Mouse (Mus musculus) testis, adult 2 months (tissue): ENCODE measurements around the gene Gabrb1. TPM values are rescaled to one million over a fixed set of nuclear protein-coding genes. Genes with fewer than 3 reads are reported as not detected.
"Not testable (repeated sequence)": the region's sequence is repeated elsewhere in the genome, so short reads cannot be mapped to it uniquely, and the experiment has no call there.

Experiments used
- H3K27ac ChIP-seq: fragments of 200-500 bp; 2 replicates; pipeline ENCODE4 v1.5.1; 2012; ENCODE audit warnings: low read depth, low read length; ENCODE audit not compliant: control insufficient read depth, insufficient read depth
- H3K27me3 ChIP-seq: fragments of 200-500 bp; 2 replicates; pipeline ENCODE4 v1.6.1; 2012; ENCODE audit warnings: mild to moderate bottlenecking, low read length, moderate library complexity; ENCODE audit not compliant: control insufficient read depth, insufficient read depth
- H3K36me3 ChIP-seq: fragments of 200-500 bp; 2 replicates; pipeline ENCODE4 v1.6.1; 2012; ENCODE audit warnings: mild to moderate bottlenecking, low read length; ENCODE audit not compliant: control insufficient read depth, insufficient read depth
- H3K4me1 ChIP-seq: fragments of 200-500 bp; 2 replicates; pipeline ENCODE4 v1.6.1; 2012; ENCODE audit warnings: low read length; ENCODE audit not compliant: control insufficient read depth, insufficient read depth
- H3K4me3 ChIP-seq: fragments of 200-500 bp; 2 replicates; pipeline ENCODE4 v1.5.1; 2012; ENCODE audit warnings: low read depth, mild to moderate bottlenecking, low read length, moderate library complexity, mixed read lengths; ENCODE audit not compliant: control insufficient read depth
- CTCF ChIP-seq: fragments of 200-500 bp; IDR thresholded peaks from 2 replicates; pipeline ENCODE4 v1.5.1; 2012; ENCODE audit warnings: low read depth, mild to moderate bottlenecking, inconsistent platforms, low read length, moderate library complexity; ENCODE audit not compliant: control insufficient read depth, insufficient read depth, insufficient replicate concordance
- POLR2A ChIP-seq: fragments of 200-500 bp; IDR thresholded peaks from 2 replicates; pipeline ENCODE4 v1.6.1; 2012; ENCODE audit warnings: low read depth, mild to moderate bottlenecking, inconsistent platforms, low read length, moderate library complexity; ENCODE audit not compliant: control insufficient read depth
- polyA plus RNA-seq: library from polyadenylated mRNA; depleted of rRNA; stranded (reverse); fragments of >200 nt; gene quantifications from 2 replicates; pipeline ENCODE4 v1.2.3, GENCODE M21; 2012

Gabrb1 gene
- polyA plus RNA-seq, 1 experiment = 0.35 TPM

- no peaks in the 10 kb centered on the region for H3K27me3 ChIP-seq
- H3K27ac ChIP-seq = no peak overlapping the region
- no peaks in the 10 kb centered on the region for H3K36me3 ChIP-seq
- no peaks in the 10 kb centered on the region for H3K4me1 ChIP-seq
- H3K4me3 ChIP-seq = no peak overlapping the region
- TF ChIP-seq CTCF (no peak), POLR2A (no peak)
Observed at GRCm38 (mm10) chr5:72043226-72044151, 385.6 kb downstream of the Gabrb1 start.

- H3K27me3 ChIP-seq = no peaks in the 10 kb centered on the region
- H3K4me3 ChIP-seq = no peak overlapping the region
- H3K27ac ChIP-seq = no peak overlapping the region
- no peaks in the 10 kb centered on the region for H3K4me1 ChIP-seq
- TF ChIP-seq CTCF (no peak), POLR2A (no peak)
- no peaks in the 10 kb centered on the region for H3K36me3 ChIP-seq
Observed at GRCm38 (mm10) chr5:72046261-72046660, 388.3 kb downstream of the Gabrb1 start.

GRCm38 (mm10) chr5:72064079-72064478 lies 406.2 kb downstream of the Gabrb1 start:
- Histone ChIP-seq H3K27ac (no peak overlapping the region), H3K4me3 (no peak overlapping the region), H3K27me3 (no peaks in the 10 kb centered on the region), H3K4me1 (no peaks in the 10 kb centered on the region), H3K36me3 (no peaks in the 10 kb centered on the region)
- TF ChIP-seq CTCF = no peak
- no peak for TF ChIP-seq POLR2A

- Histone ChIP-seq H3K27me3 (no peaks in the 10 kb centered on the region), H3K36me3 (no peaks in the 10 kb centered on the region), H3K4me3 (no peak overlapping the region), H3K27ac (no peak overlapping the region), H3K4me1 (no peaks in the 10 kb centered on the region)
- TF ChIP-seq POLR2A (no peak), CTCF (no peak)
Observed at GRCm38 (mm10) chr5:72068826-72069225, 410.9 kb downstream of the Gabrb1 start.

GRCm38 (mm10) chr5:72069398-72069797 lies 411.5 kb downstream of the Gabrb1 start:
- not testable (repeated sequence) for H3K27ac ChIP-seq, H3K36me3 ChIP-seq, H3K4me3 ChIP-seq, H3K27me3 ChIP-seq, H3K4me1 ChIP-seq

- TF ChIP-seq POLR2A (no peak), CTCF (no peak)
Observed at GRCm38 (mm10) chr5:72076781-72077180, 418.9 kb downstream of the Gabrb1 start.

GRCm38 (mm10) chr5:72086518-72086917 lies 428.6 kb downstream of the Gabrb1 start:
- no peak overlapping the region for H3K4me3 ChIP-seq
- TF ChIP-seq POLR2A = no peak
- no peak for TF ChIP-seq CTCF
- H3K27ac ChIP-seq = no peak overlapping the region

More at GRCm38 (mm10) chr5:72076781-72077180, 418.9 kb downstream of the Gabrb1 start:
- Histone ChIP-seq H3K4me1 (no peaks in the 10 kb centered on the region), H3K36me3 (no peaks in the 10 kb centered on the region), H3K27ac (no peak overlapping the region), H3K4me3 (no peak overlapping the region), H3K27me3 (no peaks in the 10 kb centered on the region)

More at GRCm38 (mm10) chr5:72086518-72086917, 428.6 kb downstream of the Gabrb1 start:
- Histone ChIP-seq H3K4me1 (no peaks in the 10 kb centered on the region), H3K36me3 (no peaks in the 10 kb centered on the region), H3K27me3 (no peaks in the 10 kb centered on the region)
